Mouse (Mus musculus): Measurements from ENCODE around the gene Mettl7b. TPM values are rescaled to one million over a fixed set of nuclear protein-coding genes. Genes with fewer than 3 reads are reported as not detected.
A peak's percentile ranks its signal among the peaks of the same experiment; 100 is the strongest.

The Mettl7b gene
- polyA plus RNA-seq, 1 experiment: not detected

DNA sequence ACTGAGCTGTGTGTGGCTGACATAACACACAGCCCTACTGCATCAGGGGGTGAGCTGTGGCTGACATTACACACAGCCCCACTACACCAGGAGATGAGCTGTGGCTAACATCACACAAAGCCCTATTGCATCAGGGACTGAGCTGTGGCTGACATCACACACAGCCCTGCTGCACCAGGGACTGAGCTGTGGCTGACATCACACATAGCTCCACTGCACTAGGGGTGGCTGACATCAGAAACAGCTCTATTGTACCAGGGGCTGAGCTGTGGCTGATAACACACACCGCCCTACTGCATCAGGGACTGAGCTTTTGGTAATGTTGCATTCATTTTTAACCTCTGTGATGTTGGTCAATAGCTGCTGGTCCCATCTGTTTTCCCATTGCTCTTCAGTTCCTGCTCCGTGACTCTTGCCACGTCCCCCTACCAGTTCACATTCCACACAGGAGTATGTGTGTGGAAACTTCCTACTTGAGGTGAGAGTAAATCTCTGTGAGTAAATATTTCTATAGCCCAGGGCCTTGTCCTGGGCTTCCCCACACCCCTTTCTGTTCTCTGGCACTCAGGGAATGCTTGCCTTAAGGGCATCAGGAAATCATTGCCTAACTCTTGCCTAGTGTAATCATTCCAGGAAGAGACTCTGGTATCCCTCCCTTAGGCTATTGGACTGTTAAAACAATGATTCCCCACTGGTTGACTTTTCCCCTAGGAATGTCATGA lies 20.0 kb upstream of the Mettl7b start:
- Histone ChIP-seq H3K27ac (ENCODE audit: insufficient read depth, low read depth, low read length) (no peak overlapping the region), H3K4me3 (ENCODE audit: insufficient read depth, low read depth, low read length) (no peak overlapping the region), H3K4me1 (ENCODE audit: control insufficient read depth, insufficient read depth, low read length) (no peaks in the 10 kb centered on the region)
- 86% methylated on average over 3 of the region's 3 CpGs for WGBS
- TF ChIP-seq CTCF (IDR thresholded peaks at IDR 0.05; ENCODE audit: insufficient read depth, low read depth, low read length): no peak
- TF ChIP-seq POLR2A (IDR thresholded peaks at IDR 0.05; ENCODE audit: insufficient read depth, low read depth, low read length): no peak

DNA sequence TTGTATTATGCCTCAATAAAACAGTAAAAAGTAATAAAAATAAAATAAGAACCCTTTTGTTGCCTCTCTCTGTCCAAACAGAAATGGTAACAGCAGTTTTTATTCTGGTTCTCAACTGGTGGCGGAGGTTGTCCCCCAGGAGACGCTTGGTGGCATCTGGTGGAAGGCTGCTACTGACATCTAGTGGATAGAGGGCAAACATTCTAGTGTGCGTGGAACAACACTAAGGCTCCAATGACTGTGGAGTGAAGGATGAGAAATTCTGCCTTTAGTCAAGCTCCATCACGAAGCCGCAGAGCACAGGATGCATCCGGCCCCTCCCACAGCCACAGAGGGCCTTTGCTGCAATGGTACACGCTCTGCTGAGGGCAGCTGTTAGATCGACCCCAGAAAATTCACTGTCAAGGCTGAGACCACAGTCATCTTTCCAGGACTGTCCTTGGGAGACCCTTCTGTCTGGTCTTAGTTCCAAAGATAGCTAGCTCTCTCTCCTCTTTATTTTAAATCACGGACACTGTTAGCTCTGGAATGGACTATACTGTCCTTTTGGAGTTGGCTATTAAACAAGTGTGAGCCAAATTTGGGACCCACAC lies 16.8 kb upstream of the Mettl7b start:
- Histone ChIP-seq H3K4me1 (ENCODE audit: control insufficient read depth, insufficient read depth, low read length) (no peaks in the 10 kb centered on the region), H3K4me3 (ENCODE audit: insufficient read depth, low read depth, low read length) (no peak overlapping the region), H3K27ac (ENCODE audit: insufficient read depth, low read depth, low read length) (no peak overlapping the region)
- peak; percentile 20; the same call in 1 of the 2 replicates for TF ChIP-seq CTCF (IDR thresholded peaks at IDR 0.05; ENCODE audit: insufficient read depth, low read depth, low read length)
- TF ChIP-seq POLR2A (IDR thresholded peaks at IDR 0.05; ENCODE audit: insufficient read depth, low read depth, low read length): no peak
- 24% methylated on average over 9 of the region's 9 CpGs for WGBS

DNA sequence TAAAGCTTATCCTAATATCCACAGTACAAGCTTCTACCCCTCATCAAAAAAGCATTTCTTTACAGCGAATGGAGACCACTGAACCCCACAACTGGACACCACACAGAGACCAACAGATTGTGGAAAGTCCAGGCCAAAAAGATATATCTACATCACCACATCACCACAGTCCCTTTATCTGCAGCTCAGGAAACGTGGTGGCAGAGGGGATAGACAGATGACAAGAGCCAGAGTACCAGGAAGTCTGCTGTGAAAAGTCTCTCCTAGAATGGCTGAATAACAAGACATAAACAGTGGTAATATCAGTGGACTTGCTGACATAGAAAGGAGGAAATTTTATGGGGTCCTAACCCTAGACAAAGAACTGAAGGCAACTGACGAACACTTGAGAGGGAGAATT lies 15.6 kb upstream of the Mettl7b start:
- TF ChIP-seq POLR2A (IDR thresholded peaks at IDR 0.05; ENCODE audit: insufficient read depth, low read depth, low read length): no peak
- TF ChIP-seq CTCF (IDR thresholded peaks at IDR 0.05; ENCODE audit: insufficient read depth, low read depth, low read length): no peak
- no peak overlapping the region for H3K27ac ChIP-seq (ENCODE audit: insufficient read depth, low read depth, low read length)
- no peak overlapping the region for H3K4me3 ChIP-seq (ENCODE audit: insufficient read depth, low read depth, low read length)
- no peaks in the 10 kb centered on the region for H3K4me1 ChIP-seq (ENCODE audit: control insufficient read depth, insufficient read depth, low read length)
- WGBS: 90% methylated on average over 3 of the region's 3 CpGs

DNA sequence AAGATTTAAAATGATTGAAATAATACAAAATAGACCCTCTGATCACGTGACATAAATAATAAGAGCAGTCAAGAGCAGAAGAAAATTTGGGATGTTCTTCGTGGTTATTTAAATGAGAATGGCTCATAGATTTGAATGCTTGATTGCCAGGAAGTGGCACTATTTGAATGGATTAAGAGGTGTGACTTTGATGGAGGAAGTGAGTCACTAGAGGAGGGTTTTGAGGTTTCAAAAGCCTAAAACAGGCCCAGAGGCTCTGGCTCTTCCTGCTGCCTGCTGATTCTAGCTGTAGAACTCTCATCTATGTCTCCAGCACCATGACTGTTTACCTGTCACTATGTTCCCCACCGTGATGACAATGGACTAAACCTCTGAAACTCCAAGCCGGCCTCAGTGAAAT lies 12.1 kb upstream of the Mettl7b start:
- H3K27ac ChIP-seq (ENCODE audit: insufficient read depth, low read depth, low read length): no peak overlapping the region
- TF ChIP-seq CTCF (IDR thresholded peaks at IDR 0.05; ENCODE audit: insufficient read depth, low read depth, low read length) (no peak), POLR2A (IDR thresholded peaks at IDR 0.05; ENCODE audit: insufficient read depth, low read depth, low read length) (no peak)
- no peaks in the 10 kb centered on the region for H3K4me1 ChIP-seq (ENCODE audit: control insufficient read depth, insufficient read depth, low read length)
- 78% methylated on average over 4 of the region's 4 CpGs for WGBS
- H3K4me3 ChIP-seq (ENCODE audit: insufficient read depth, low read depth, low read length): no peak overlapping the region

DNA sequence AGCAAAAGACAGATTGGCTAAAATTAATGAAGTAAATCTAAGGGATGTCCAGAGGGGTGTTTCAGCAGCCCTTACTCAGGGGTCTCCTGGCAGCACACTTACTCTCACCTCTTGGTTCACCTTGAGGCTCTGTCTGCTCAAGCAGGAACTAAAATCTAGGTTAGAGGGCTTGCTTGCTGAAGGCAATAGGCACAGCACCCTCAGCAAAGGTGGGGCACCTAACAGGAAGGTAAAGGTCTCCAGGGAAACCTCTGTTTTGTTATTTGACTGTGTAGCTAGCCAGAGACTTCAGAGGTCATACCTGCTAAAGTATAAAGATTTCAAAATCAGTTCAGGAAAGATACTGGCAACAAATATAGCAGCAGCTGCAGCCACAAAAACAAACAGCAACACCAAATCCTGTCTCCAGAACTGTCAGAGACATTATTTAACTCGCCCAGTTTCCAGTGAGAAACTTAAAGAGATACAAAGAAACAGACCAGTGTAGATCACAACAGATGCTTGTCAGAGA lies 10.0 kb upstream of the Mettl7b start:
- no peak overlapping the region for H3K27ac ChIP-seq (ENCODE audit: insufficient read depth, low read depth, low read length)
- no peak overlapping the region for H3K4me3 ChIP-seq (ENCODE audit: insufficient read depth, low read depth, low read length)
- H3K4me1 ChIP-seq (ENCODE audit: control insufficient read depth, insufficient read depth, low read length): no peaks in the 10 kb centered on the region
- 50% methylated on average over 1 of the region's 1 CpGs for WGBS
- TF ChIP-seq CTCF (IDR thresholded peaks at IDR 0.05; ENCODE audit: insufficient read depth, low read depth, low read length) (no peak), POLR2A (IDR thresholded peaks at IDR 0.05; ENCODE audit: insufficient read depth, low read depth, low read length) (no peak)

DNA sequence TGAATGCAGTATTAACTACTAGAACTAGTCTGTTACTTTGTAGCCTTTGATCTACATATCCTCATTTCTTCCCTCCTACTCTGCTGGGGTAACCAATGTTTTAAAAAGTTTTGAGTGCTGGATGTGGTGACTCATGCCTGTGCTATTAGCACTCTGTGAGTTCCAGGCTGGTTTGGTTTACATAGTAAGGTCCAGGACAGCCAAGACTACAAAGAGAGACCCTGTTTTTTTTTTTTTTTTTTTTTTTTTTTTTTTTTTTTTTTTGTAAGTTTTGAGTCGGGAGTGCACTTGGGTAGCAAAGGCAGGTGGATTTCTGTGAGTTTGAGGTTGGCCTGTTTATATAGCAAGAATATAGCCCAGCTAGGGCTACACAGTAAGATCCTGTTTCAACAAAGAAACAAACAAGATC lies 7.6 kb upstream of the Mettl7b start:
- WGBS: 32% methylated on average over 1 of the region's 1 CpGs
- TF ChIP-seq POLR2A (IDR thresholded peaks at IDR 0.05; ENCODE audit: insufficient read depth, low read depth, low read length) (no peak), CTCF (IDR thresholded peaks at IDR 0.05; ENCODE audit: insufficient read depth, low read depth, low read length) (no peak)
- no peak overlapping the region for H3K27ac ChIP-seq (ENCODE audit: insufficient read depth, low read depth, low read length)
- no peaks in the 10 kb centered on the region for H3K4me1 ChIP-seq (ENCODE audit: control insufficient read depth, insufficient read depth, low read length)
- H3K4me3 ChIP-seq (ENCODE audit: insufficient read depth, low read depth, low read length): no peak overlapping the region

DNA sequence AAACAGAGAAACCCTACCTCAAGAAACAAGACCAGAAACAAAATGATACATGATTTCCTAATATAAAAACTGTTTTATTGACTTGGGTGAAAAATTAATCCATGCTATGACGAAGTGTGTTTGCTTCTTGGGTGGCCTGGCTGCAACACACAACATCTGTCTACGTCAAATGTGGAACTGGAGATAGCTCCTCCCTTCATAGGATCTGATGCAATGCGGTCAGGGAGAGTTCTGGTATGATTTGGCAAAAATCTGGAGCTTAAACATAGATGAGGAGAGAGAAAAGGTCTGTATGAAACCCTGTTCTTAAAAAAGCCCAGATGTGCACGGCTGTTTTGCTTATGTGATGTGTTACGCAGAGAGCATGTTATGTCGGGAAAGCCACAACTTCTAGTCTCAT lies 5.1 kb upstream of the Mettl7b start:
- 90% methylated on average over 6 of the region's 6 CpGs for WGBS
- no peak for TF ChIP-seq CTCF (IDR thresholded peaks at IDR 0.05; ENCODE audit: insufficient read depth, low read depth, low read length)
- TF ChIP-seq POLR2A (IDR thresholded peaks at IDR 0.05; ENCODE audit: insufficient read depth, low read depth, low read length): no peak

DNA sequence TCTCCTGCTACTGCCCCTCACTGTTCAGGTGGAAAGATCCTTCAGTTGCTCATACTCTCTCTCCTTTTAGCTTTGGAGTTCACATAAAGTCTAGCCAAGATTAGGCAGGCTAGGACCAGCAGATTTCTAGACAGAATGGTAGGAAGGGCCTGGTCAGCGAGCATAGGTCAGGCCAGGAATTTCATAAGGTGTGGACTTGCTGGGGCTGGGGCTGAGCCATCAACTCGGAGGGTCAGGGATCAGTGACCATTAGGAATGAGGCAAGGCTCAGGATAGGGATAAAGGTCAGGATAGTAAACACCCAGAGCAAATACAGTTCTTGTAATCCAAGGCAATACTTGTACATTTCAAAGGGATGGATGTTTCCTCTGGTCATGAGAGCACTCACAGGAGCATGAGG lies 4.2 kb upstream of the Mettl7b start:
- Histone ChIP-seq H3K27ac (ENCODE audit: insufficient read depth, low read depth, low read length) (no peak overlapping the region), H3K4me3 (ENCODE audit: insufficient read depth, low read depth, low read length) (no peak overlapping the region), H3K4me1 (ENCODE audit: control insufficient read depth, insufficient read depth, low read length) (no peaks in the 10 kb centered on the region)
- TF ChIP-seq CTCF (IDR thresholded peaks at IDR 0.05; ENCODE audit: insufficient read depth, low read depth, low read length) (no peak), POLR2A (IDR thresholded peaks at IDR 0.05; ENCODE audit: insufficient read depth, low read depth, low read length) (no peak)
- 80% methylated on average over 2 of the region's 2 CpGs for WGBS

More for the DNA sequence above, 5.1 kb upstream of the Mettl7b start:
- Histone ChIP-seq H3K4me3 (ENCODE audit: insufficient read depth, low read depth, low read length) (no peak overlapping the region), H3K4me1 (ENCODE audit: control insufficient read depth, insufficient read depth, low read length) (no peaks in the 10 kb centered on the region), H3K27ac (ENCODE audit: insufficient read depth, low read depth, low read length) (no peak overlapping the region)

DNA sequence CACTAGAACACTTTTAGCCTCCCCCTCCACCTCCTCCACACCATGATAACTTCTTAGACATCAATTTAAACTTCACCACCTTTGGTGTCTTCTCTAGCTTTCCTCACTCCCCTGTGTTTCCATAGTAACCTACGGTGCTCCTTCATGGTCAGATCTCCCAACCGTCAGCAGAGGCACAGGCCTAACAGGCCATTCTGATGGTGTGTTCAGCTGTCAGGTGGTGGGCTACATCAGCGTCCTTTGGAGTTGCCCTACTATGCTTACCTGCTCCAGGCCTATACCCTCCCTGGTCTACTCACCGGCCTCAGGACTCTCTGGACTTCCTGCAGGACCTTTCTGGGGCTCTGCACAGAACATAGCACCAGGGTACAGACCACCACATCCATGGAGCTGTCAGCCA lies 646 bp downstream of the Mettl7b start:
- 80% methylated on average over 4 of the region's 4 CpGs for WGBS
- Histone ChIP-seq H3K27ac (ENCODE audit: insufficient read depth, low read depth, low read length) (no peak overlapping the region), H3K4me3 (ENCODE audit: insufficient read depth, low read depth, low read length) (no peak overlapping the region), H3K4me1 (ENCODE audit: control insufficient read depth, insufficient read depth, low read length) (no peaks in the 10 kb centered on the region)
- no peak for TF ChIP-seq CTCF (IDR thresholded peaks at IDR 0.05; ENCODE audit: insufficient read depth, low read depth, low read length)
- TF ChIP-seq POLR2A (IDR thresholded peaks at IDR 0.05; ENCODE audit: insufficient read depth, low read depth, low read length): no peak
